Mouse (Mus musculus): ENCODE data around the gene Gipc2.

DNA sequence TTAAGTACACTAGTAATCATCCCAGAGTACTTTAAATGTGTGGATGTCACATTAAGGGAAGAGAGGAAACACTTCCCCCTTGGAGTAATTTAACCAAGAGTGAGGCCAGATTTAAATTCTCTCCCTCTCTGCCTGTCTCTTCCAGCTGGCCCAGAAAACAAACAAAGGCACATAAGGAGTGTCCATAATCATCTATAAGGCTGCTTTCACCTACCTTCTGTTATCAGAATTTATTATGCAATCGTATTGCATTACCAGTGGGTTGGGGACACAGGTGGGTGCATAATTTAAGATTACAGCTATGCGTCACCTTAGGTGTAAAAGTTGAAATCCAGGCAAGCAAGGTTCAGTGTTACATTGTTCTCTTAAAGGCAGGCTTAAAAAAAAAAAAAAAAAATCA is 114.1 kb downstream of the Gipc2 start:
- no peak for TF ChIP-seq CTCF (IDR thresholded peaks at IDR 0.05; ENCODE audit: low read depth, low read length)
- TF ChIP-seq POLR2A (IDR thresholded peaks at IDR 0.05; ENCODE audit: borderline replicate concordance, low read depth, low read length): no peak

Measured in bone marrow macrophage, adult 2 months (primary cell).